Mouse (Mus musculus) gastrocnemius, postnatal 25 days (tissue): Measurements from ENCODE around the gene Zfhx3. TPM values are rescaled to one million over a fixed set of nuclear protein-coding genes. Genes with fewer than 3 reads are reported as not detected.

Experiments
- DNase-seq: peaks from one replicate; pipeline ENCODE4 v3.0.0; 2022
- total RNA-seq, 2 experiments: library from RNA; stranded (reverse); gene quantifications; 1 replicate in 1 of 2; 2 replicates in 1 of 2; pipeline ENCODE4 v1.2.3; 2021

Zfhx3 gene
- total RNA-seq, 2 experiments from 2014 or later, result 11.9 to 13.3 TPM

DNA sequence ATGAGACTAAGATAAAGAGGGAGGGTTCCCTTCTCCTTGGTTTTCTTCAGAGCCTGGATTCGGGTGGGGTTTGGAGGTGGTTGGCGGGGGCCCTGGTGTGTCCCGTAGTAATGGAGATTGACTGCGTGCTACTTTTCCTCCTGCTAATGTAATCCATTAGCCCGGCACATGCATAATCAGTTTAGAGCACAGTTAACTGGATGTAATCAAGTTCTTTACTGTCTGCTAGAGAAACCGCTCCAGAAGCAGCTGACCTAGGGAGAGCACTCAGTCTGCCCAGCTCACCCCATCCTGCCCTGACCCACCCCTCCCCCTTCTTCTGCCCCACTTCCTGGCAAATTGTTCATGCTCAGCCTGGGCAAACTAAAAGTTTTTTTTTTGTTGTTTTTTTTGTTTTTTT lies 860.6 kb downstream of the Zfhx3 start:
- DNase-seq, result no peak

DNA sequence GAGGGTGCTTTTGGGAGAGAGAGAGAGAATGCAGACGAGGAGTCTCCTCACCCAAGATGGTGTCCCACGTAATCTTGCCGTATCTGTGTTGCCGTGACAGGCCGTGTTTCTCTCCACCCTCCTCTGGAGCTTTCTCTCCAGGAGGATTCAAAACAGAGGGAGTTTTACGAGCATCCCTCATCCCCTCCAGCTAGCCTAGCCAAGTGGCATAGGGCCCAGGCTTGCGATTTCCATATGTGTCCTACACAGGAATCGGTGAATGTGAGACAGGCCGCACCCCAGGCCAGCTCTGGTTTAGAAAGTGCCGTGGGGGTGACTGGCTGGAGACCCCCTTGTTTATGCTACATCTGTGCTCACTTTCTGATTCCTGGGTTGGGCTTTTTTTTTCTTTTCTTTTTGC lies 869.2 kb downstream of the Zfhx3 start:
- DNase-seq, result peak; percentile 33

DNA sequence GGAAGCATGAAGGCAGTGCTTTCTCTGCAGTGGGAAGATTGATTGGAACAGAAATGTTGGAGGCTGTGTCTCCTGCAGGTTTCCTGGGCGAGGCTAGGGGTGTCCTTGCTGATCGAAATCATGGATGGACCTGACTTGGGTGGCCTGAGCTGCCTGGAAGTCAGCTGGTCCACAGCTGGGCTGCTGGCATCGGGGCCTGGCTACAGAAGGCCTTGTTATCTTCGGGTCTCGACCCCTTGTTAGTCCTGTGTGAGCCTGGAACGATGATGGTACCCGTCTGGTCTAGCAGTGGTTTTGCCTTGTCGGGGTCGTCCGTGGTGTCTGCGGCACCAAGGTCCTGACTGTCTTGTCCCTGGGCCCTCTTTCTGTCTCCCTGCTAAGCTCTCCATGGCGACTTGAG lies 870.9 kb downstream of the Zfhx3 start:
- DNase-seq, result no peak

DNA sequence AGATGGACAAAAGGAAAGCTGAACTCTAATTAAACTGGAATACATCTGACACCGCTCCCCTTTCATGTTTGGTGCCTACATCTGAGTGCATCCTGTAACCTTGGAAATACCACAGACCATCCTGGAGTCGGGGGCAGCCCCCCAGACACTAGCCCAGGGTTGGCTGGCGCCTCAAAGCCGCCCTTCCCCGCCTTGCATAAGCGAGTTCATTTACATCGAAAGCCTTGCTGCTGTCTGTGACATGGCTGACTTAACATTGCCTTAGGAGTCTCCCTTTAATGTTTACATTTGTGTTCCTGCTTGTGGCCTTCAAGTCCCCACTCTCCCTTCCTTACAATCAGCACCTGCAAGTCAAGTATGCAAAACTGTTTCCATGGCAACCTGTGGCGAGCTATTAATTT lies 876.8 kb downstream of the Zfhx3 start:
- DNase-seq, result no peak

DNA sequence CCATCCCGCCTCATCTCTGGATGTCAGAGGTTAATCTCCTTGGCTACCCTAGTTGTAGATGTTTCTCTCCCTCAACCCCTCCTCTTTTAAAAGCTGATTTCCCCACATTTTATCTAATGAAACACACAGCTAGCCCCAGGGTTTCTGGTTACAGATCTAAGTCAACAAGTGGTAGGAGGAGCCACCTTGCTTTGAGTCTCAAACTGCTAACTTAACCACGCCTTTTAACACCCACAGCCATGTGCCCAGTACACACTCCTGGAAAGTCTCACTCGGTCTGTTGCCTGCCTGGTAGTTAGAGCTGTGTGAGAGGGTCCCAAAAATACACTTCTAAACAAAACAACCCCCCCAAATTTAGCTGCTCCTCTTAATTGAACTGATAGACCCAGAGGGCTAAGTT lies 877.4 kb downstream of the Zfhx3 start:
- no peak for DNase-seq

DNA sequence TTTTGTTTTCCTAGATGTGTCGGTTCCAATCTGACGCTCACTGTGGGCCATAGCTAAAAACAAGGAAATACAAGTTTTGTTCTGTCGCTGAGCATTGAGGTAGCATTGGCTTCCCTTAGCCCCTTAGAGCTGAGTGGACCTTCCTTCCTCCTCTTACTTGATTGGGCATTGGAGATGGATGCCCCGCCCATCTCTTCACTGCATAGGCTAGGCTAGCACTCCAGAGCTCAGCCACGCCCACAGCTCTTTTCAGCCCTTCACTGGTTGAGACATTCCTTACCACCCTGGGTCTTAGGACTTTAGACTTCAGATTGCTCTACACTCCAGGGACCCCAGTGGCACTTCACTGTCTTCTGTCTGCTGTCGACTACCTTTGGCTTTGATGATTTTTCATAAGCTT lies 878.2 kb downstream of the Zfhx3 start:
- no peak for DNase-seq

DNA sequence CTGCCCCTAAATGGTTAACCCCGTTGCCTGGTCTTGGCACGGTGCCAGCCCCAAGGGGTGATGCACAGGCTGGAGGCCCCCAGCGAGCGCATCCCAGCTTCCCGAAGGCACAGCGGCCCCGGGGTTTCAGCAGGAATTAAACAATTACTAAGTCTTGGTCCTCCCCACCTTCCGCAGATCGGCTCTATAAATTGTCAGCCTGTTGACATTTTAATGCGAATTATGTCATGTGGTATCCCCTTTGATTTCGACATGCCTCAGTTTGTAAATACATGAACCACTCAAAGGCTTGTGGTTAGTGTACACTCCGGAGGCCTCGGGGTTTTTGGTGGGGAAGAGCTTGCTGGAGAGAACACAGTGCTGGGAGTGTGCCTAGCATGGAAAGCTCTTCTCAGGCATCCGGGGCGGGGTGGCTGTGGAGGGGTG lies 880.4 kb downstream of the Zfhx3 start:
- no peak for DNase-seq

DNA sequence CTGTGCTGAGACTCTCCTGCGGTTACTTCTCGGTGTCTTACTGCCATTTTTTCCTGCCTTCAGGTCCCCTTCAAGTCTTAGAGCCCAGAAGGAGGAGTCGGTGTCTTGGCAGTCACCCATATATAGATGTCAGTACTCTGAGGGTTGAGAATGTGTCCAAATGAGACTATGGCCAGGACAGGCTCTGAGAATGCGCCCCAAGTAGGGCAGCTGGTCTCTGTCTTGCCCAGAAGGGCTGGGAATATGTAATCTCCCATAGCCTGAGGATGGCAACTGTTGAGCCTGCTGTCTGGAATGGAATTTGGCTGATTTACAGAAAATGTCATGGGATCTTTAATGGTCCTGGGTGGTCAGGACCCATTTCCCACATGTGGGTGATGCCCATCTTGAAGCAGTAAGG lies 881.6 kb downstream of the Zfhx3 start:
- no peak for DNase-seq

DNA sequence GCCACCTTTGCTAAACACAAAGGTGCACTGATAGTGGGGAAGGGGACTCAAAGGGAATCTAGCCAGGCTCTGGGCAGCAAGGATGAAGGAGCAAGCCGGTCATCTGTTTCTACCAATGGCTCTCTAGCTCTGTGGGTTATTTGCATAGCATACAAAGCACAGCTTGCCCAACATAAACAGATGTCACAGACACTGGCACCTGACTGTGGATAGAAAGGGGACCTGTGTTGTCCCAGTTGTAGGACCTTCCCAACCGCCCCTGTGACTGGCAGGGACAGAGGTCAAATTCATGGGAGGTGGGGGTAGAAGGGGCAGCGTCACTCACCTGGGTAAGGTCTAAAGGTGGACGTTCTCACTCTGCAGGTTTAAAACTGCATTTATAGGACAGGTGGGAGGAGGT lies 884.0 kb downstream of the Zfhx3 start:
- no peak for DNase-seq

DNA sequence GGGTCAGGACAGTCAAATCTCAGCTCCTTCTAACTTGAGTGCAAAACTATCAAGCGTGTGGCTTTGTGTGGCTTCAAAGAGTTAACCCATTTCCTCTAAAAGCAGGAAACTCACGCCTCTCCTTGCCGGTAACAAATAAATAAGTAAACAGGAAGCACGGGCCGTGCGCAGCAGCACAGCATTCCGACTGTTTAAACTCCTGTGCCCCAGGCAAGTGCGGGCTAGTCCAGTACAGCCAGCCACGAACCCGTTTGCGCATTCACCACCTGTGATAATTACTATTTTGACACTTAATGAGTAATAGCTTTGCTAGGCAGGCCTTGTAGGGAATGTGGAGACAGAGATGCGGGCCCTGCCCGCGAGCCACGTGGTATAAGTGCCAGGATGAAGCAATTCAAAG lies 885.0 kb downstream of the Zfhx3 start:
- DNase-seq, result no peak

DNA sequence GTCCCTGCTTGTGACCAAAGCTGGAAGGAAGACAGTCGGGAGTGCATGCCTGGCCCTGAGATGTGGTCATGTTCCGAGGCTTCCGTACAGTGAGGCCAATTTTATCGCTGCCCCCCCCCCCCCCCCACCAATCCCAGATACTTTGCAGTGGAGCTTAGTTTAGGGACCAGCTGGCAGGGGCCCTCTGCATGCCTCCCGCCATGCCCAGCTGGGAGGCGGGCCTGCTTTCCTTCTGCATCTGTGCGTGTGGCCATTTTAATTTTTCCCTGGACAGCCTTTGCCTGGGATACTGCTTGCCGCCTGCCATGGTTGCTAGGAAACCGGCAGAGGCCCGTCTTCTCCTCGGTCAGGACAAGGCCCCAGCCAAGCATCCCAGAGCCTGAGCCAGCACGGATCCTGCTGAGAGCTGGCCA lies 886.9 kb downstream of the Zfhx3 start:
- peak; percentile 46 for DNase-seq

DNA sequence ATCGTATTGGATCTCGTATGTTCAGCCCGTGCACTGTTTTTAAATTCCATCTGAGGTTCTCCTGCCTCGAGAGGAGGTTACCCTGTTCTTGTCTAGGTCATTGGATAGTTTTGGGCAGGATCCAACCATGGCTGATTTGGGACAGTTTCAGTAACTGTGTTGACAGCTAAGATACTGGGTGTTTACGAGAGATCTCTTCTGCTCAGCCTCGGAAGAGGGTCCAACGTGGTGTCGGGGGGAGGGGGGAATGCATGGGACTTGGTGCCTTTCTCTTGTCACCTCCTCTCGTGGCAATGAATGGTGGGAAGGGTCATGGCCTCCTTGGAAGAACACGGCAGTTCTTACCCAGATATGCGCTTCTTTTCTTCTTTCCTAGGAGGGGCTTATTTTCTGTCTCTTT lies 892.7 kb downstream of the Zfhx3 start:
- no peak for DNase-seq

DNA sequence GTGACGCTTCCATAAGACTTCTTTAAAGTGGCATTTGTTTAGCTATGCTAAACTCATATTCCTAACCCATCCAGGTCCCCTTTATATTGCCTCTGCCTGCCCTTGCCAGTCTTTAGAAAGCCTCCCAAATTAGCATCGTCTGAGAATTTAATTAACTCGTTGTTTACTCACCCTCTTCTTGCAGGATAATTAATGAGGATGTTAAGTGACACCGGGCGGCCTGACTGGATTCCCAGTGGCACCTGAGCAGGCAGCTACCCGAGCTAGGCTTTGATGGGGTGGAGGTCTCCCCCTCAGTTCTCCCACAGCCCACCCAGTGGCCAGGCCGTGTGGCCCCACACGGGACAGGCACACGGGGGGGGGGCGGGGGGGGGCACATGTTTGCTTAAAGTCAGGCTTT lies 895.3 kb downstream of the Zfhx3 start:
- no peak for DNase-seq

DNA sequence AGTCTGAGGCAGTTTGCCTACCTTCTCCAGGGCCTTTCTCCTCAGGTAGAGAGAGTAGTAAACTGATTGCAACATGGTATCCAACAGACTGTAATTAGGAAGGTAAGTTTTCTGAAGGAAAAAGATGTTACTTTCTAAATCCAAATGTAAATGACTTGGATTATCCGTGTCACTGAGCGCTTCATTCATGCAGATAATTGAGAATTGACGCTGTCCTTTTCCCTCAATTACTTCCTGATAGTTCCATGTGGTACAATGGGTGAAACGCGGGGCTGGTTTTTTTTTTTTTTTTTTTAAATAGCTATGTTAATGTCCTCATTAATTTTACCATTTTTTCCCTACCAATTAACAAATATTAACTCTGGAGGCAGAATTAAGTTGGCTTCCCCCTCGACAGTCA lies 896.3 kb downstream of the Zfhx3 start:
- no peak for DNase-seq

DNA sequence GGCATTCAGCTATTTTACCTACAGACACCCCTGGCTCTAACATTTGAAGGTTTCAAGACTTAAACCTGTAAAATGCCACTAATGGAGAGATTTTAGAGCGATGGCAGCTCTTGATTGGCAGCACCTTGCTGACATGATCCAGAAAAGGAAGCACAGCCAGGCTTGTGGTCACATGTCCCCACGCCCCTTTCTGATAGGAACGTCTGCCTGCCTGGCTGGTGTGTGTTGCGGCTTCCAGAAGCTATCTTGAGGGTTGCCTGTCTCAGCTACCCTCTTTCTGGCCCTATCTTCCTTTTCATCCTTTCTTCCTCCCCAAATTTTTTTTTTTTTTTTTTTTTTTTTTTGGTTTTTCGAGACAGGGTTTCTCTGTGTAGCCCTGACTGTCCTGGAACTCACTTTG lies 899.9 kb downstream of the Zfhx3 start:
- no peak for DNase-seq

DNA sequence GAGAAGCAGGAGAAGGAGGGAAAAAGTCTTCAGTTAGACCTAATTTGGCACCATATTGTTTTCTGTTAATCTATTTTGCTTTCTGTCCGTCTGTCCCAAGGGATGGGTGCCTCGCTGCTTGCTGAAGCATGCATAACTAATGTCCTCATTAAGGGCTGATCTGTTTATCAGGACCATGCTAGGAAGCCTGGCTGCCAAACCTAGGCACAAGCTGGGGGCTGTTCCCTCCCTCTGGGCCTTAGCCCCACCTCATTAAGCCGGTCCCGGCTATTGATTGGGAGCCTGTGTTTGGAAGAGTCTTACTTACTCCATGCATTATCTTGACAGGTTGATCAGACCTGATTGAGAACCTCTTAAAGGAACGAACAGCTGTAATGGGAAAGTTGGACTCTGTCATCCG lies 903.7 kb downstream of the Zfhx3 start:
- DNase-seq, result no peak

DNA sequence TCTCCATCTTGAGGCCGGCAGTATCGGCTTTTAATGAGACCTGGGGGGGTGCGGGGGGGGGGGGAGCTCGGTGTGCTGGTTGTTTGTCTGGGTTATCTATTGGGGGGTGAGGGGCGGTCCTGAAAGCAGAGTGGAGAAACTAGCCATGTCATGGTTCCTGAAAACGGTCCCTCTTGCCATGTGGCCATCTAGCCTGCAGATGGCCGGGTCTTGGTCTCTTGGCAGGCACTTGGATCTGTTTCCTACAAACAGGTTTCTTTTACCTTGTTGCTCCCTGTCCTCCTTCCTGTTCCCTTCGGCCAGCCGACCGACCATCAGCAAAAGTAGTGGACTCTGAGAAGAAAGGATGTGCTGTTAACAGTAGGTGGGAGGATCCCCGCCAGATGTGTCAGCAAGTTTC lies 904.4 kb downstream of the Zfhx3 start:
- DNase-seq, result no peak

DNA sequence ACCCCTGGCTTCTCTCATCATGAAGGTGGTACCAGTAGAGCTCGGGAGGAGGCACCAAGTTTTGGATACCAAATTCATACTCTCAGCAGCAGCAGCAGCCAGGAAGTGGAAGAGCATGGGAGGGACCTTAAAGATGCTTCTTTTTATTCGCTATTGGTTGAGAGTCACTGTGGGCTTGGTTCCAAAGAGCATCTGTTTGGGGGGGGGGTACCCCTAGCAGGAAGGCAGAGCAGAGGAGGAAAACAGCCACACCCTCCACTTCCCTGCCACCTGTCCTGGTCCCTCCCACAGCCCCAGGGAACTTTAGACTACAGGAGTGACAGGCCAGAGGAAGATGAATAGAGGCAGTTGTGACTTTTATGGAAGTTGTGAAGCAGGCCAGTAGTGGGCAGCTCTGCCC lies 904.9 kb downstream of the Zfhx3 start:
- DNase-seq, result no peak

DNA sequence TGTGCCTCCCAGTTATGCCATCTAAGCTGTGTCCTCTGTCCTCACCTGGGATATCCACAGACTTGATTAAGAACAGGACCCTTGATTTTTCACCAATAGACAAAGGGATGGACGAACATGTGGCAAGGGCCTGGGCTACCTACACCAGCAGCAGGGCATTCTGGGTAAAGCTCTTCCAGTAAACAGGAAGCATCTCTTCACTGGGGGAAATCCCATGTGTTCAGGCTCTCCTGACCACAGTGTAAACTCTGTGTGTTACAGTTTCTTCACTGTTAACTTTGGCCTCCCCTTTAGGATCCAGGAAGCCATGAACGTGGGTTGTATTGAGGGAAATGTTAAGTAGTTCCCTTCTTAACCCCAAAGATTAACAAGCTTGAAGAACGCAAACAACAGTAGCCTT lies 906.0 kb downstream of the Zfhx3 start:
- no peak for DNase-seq

DNA sequence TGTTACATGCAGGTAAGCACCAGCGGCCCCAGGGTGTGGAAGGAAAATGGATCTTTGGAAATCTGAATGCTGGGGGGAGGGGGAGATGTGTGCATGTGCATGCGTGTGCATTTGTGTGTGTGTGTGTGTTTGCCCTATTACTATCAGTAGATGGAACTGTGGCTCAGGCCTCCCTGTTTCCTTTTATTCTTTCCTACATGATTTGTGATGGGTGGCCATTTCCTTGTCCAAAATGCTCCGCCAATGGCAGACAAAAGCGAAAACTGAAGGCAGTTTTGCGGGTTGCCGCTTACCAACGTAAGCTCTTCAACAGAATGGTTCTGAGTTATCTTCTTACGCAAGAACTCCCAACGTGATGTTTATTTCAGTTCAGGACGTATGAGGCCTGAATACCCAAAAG lies 910.6 kb downstream of the Zfhx3 start:
- no peak for DNase-seq

DNA sequence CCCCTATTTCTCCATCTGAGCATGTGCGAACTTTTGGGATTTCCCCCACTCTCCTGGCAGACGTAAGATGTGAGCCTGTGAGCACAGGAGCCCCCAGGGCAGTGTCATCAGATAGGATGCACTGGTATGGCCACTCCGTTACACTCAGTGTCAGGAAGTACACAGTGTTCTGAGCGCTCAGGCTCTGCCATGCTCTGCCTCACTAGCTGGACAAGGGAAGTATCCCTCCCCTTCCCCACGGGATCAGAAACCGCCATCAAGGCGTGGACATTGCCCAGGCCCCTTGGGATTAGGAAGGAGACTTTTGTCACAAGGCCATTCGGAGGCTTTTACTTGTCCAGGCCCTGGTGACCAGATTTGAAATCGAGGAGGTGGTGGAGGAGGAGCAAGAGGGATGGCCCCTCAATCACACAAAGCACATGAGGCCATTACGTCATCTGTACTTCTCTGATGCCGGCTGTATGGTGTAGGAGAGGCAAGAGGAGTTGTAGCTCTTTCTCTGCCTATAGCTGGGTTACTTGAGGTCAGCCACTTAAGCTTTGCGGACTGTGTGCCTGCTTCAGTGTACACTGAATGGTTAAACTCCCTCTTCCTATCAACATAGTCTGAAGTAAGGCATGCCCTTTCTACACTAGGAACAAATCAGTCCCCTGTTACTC lies 912.1 kb downstream of the Zfhx3 start:
- no peak for DNase-seq

DNA sequence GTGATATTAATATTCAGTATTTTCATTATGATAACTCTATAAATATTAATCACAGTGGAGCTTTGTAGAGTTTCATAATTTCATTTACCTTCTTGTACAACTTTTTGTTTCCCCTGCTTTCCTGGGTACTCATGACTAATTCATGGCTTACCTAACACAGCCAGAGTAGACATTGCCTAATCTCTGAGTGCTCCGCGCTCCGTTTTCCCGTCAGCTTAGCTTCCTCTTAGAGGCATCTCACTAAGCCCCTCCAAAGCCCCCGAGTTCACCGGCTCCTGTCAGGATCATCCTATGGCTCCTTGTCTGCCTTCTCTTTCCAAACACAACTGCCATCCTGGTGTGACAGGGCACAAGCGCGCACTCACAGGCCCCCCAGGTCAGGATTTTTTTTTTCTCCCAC lies 916.6 kb downstream of the Zfhx3 start:
- DNase-seq, result no peak

DNA sequence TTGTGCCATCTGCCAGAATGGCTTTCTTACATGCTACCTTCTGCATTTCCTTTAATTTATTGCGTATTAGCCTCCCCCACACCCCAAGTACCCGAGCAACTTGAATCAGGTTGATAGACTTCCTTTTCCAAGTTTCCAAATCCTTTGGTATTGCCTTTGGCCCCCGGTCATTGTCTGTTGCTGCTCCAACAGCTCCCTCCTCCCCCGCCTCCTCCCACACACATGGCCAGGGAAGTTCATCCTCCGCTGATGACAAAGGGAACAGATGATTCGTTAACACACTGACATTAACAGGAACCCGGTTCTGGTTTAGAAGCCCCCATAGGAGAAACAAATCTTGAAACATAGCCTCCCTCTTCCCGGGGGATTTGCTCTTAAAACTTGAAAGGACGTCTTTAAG lies 917.5 kb downstream of the Zfhx3 start:
- DNase-seq, result no peak

DNA sequence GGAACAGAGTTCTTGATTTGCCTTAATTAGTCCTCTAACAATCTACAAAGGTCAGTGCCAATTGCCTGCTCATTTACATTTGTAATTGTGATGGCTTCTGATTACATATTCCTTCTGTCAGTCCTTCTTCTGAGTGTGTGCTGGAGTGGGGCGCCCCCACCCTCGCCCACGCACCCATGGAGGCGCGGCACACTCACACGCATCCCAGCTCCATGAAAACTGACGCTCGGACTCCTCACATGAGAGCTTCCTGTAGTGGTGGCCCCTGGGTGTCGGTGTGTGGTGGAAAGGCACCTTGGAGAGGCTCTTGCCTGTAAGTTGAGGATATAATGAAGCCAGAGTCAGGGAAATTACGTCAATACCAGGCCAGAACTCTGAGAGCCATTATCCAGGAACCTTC lies 921.0 kb downstream of the Zfhx3 start:
- DNase-seq, result no peak

DNA sequence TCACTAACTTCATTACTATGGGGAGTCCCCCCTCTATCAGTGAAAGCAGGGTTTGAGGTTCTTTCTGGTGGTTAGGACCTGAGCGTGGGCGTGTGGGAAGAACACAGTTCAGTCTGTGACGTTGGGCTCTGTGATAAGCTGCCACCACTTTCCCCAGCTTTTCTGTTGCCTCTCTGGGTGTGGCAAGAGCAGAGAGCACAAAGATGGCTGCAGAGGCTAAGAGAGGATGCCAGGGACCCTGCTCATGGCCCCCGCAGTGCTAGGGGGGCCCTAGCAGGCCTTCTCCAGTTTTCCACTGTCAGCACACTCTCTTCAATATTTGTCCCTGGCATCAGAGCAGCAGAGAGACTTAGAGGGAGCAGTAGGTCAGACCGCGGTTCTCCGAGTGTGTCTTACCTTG lies 924.0 kb downstream of the Zfhx3 start:
- DNase-seq, result no peak
